Mouse (Mus musculus) testis, adult 2 months (tissue): ENCODE measurements at regions not wholly inside any gene's neighbourhood (a gene's known extent, or its start where the extent isn't known, plus 50 kb on each side); places are given as distances from the start of the nearest gene placed in this dataset.

Source experiments
- H3K27ac ChIP-seq: fragments of 200-500 bp; 2 replicates; pipeline ENCODE4 v1.5.1; 2012; ENCODE audit warnings: low read depth, low read length; ENCODE audit not compliant: control insufficient read depth, insufficient read depth
- H3K27me3 ChIP-seq: fragments of 200-500 bp; 2 replicates; pipeline ENCODE4 v1.6.1; 2012; ENCODE audit warnings: mild to moderate bottlenecking, low read length, moderate library complexity; ENCODE audit not compliant: control insufficient read depth, insufficient read depth
- H3K36me3 ChIP-seq: fragments of 200-500 bp; 2 replicates; pipeline ENCODE4 v1.6.1; 2012; ENCODE audit warnings: mild to moderate bottlenecking, low read length; ENCODE audit not compliant: control insufficient read depth, insufficient read depth
- H3K4me1 ChIP-seq: fragments of 200-500 bp; 2 replicates; pipeline ENCODE4 v1.6.1; 2012; ENCODE audit warnings: low read length; ENCODE audit not compliant: control insufficient read depth, insufficient read depth
- H3K4me3 ChIP-seq: fragments of 200-500 bp; 2 replicates; pipeline ENCODE4 v1.5.1; 2012; ENCODE audit warnings: low read depth, mild to moderate bottlenecking, low read length, moderate library complexity, mixed read lengths; ENCODE audit not compliant: control insufficient read depth
- CTCF ChIP-seq: fragments of 200-500 bp; IDR thresholded peaks from 2 replicates; pipeline ENCODE4 v1.5.1; 2012; ENCODE audit warnings: low read depth, mild to moderate bottlenecking, inconsistent platforms, low read length, moderate library complexity; ENCODE audit not compliant: control insufficient read depth, insufficient read depth, insufficient replicate concordance
- POLR2A ChIP-seq: fragments of 200-500 bp; IDR thresholded peaks from 2 replicates; pipeline ENCODE4 v1.6.1; 2012; ENCODE audit warnings: low read depth, mild to moderate bottlenecking, inconsistent platforms, low read length, moderate library complexity; ENCODE audit not compliant: control insufficient read depth

- H3K36me3 ChIP-seq, result no peaks in the 10 kb centered on the region
- no peak for TF ChIP-seq CTCF
- no peak for TF ChIP-seq POLR2A
- no peaks in the 10 kb centered on the region for H3K27me3 ChIP-seq
- no peaks in the 10 kb centered on the region for H3K4me1 ChIP-seq
- H3K27ac ChIP-seq, result no peak overlapping the region
- no peak overlapping the region for H3K4me3 ChIP-seq
Measured at GRCm38 (mm10) chr14:25189256-25189655, 269.7 kb upstream of the Zmiz1 start.

- no peaks in the 10 kb centered on the region for H3K36me3 ChIP-seq
- no peak overlapping the region for H3K4me3 ChIP-seq
- H3K27ac ChIP-seq, result no peak overlapping the region
- H3K4me1 ChIP-seq, result no peaks in the 10 kb centered on the region
- TF ChIP-seq CTCF, result no peak
- TF ChIP-seq POLR2A, result no peak
- no peaks in the 10 kb centered on the region for H3K27me3 ChIP-seq
Measured at GRCm38 (mm10) chr14:25190680-25191270, 268.2 kb upstream of the Zmiz1 start.

GRCm38 (mm10) chr14:25196820-25197219 lies 262.2 kb upstream of the Zmiz1 start:
- H3K4me3 ChIP-seq, result no peak overlapping the region
- TF ChIP-seq CTCF, result no peak
- no peak for TF ChIP-seq POLR2A
- H3K27ac ChIP-seq, result no peak overlapping the region
- H3K36me3 ChIP-seq, result no peaks in the 10 kb centered on the region
- H3K4me1 ChIP-seq, result no peaks in the 10 kb centered on the region
- no peaks in the 10 kb centered on the region for H3K27me3 ChIP-seq

DNA sequence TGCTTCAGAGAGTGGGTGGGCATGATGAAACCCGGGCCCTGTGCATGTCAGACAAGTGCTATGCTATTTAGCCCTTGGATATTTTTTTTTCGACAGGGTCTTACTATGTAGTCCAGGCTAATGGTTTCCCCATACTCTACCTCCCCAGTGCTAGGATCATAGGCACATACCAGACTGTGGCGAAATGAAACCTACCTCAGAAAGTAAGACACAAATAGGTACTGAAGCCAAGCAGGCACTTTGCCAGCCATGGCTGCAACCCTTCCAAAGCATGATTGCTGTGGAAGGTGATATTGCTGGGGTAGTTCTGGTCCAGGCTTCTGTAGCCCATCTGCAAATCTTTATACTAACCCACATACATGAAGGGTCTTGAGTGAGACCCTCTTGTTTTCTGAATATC lies 259.1 kb upstream of the Zmiz1 start:
- TF ChIP-seq POLR2A (no peak), CTCF (no peak)
- Histone ChIP-seq H3K4me1 (no peaks in the 10 kb centered on the region), H3K27me3 (no peaks in the 10 kb centered on the region), H3K27ac (no peak overlapping the region), H3K36me3 (no peaks in the 10 kb centered on the region), H3K4me3 (no peak overlapping the region)

DNA sequence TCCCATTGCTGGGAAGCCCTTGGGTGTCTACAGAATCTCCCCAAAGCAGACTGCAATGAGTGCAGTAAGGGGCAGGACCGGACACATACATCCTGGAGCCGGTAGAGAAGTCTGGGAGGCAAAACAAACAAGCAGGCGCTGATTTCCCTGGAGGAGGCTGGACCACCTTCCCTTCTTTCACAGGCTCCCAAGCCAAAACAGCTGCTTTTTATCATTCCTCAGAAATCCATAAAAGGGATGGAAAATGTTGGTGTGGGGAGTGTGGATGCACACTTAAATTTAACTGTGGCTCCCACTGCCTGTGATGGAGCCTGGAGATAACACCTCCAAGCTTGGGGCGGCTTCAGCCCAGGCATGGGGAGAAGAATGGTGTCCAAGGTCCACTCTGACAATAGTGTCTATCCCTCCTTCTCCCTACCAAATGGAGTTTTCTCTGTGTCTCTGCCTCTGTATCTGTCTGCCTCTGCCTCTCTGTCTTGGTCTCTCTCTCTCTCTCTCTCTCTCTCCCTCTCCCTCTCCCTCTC lies 258.3 kb upstream of the Zmiz1 start:
- TF ChIP-seq CTCF, result no peak
- TF ChIP-seq POLR2A, result no peak
- Histone ChIP-seq H3K36me3 (no peaks in the 10 kb centered on the region), H3K27me3 (no peaks in the 10 kb centered on the region), H3K4me1 (no peaks in the 10 kb centered on the region), H3K27ac (no peak overlapping the region), H3K4me3 (no peak overlapping the region)

GRCm38 (mm10) chr14:25202312-25202711 lies 256.7 kb upstream of the Zmiz1 start:
- no peak overlapping the region for H3K27ac ChIP-seq
- TF ChIP-seq POLR2A (no peak), CTCF (no peak)

DNA sequence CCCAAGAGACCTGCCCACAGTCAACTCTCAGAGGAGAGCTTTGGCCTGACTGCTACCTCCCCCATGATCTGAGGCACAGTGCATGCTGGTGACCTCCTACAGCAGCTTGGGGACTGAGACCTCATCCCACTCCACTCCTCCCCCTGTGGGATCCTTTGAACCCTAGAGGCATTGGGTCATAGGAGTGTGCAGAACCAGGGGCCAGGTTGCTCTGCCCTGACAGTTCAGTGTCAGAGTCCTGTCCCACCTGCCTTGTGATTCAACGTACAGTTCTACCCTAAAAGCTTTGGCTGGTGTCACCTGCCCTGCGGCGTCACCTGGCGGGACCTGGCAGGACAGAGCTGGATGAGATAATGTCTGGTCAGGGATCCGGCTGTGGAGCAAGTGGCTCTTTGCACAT lies 254.9 kb upstream of the Zmiz1 start:
- no peak overlapping the region for H3K4me3 ChIP-seq
- no peaks in the 10 kb centered on the region for H3K4me1 ChIP-seq
- H3K36me3 ChIP-seq, result no peaks in the 10 kb centered on the region
- no peak for TF ChIP-seq CTCF
- no peak for TF ChIP-seq POLR2A
- no peak overlapping the region for H3K27ac ChIP-seq
- no peaks in the 10 kb centered on the region for H3K27me3 ChIP-seq

More at GRCm38 (mm10) chr14:25202312-25202711, 256.7 kb upstream of the Zmiz1 start:
- H3K36me3 ChIP-seq, result no peaks in the 10 kb centered on the region
- H3K27me3 ChIP-seq, result no peaks in the 10 kb centered on the region
- H3K4me1 ChIP-seq, result no peaks in the 10 kb centered on the region
- H3K4me3 ChIP-seq, result no peak overlapping the region
